Mouse (Mus musculus) heart, postnatal 14 days (tissue): ENCODE measurements around the gene Crot. TPM values are rescaled to one million over a fixed set of nuclear protein-coding genes. Genes with fewer than 3 reads are reported as not detected.
A peak's percentile ranks its signal among the peaks of the same experiment; 100 is the strongest.
"Not testable (repeated sequence)": the region's sequence is repeated elsewhere in the genome, so short reads cannot be mapped to it uniquely, and the experiment has no call there.

ENCODE experiments used
- DNase-seq, 2 experiments: peaks; one replicate each; pipeline ENCODE4 v3.0.0; 2021 to 2022
- intact Hi-C: fragments of 180-260 bp; cut with DNase I; formaldehyde crosslinking; loops from one replicate; pipeline ENCODE4 v1.15.1; 2025
- total RNA-seq, 2 experiments: library from RNA; stranded (reverse); gene quantifications; 2 replicates each; pipeline ENCODE4 v1.2.3; 2021

The Crot gene
- total RNA-seq, 2 experiments from 2014 or later: 24.9 to 25.2 TPM

GRCm38 (mm10) chr5:8999108-8999507, 2.0 kb upstream of the Crot start:
- intact Hi-C loops: no loop called here
- no peak for DNase-seq

- intact Hi-C loops: loop anchor here (2.0 kb wide), 2 partner anchors 105 to 163 kb away; partner anchors contain the start of gene Dmtf1
- peak in 1 of 2 experiments; percentile 54 for DNase-seq
Observed at GRCm38 (mm10) chr5:8997513-8997895, 380 bp upstream of the Crot start.

GRCm38 (mm10) chr5:8995966-8996685, 998 bp downstream of the Crot start:
- DNase-seq: peak in 1 of 2 experiments; percentile 3
- intact Hi-C loops: loop anchor here (2.0 kb wide), 2 partner anchors 107 to 165 kb away; partner anchors contain the start of gene Dmtf1

GRCm38 (mm10) chr5:8991626-8992025, 5.5 kb downstream of the Crot start:
- intact Hi-C loops: loop anchor here (5.0 kb wide), 1 partner anchor 124 kb away; no protein-coding TSS in a partner anchor
- DNase-seq: no peak

- intact Hi-C loops: loop anchor here (5.0 kb wide), 1 partner anchor 123 kb away; no protein-coding TSS in a partner anchor
- DNase-seq: no peak
Observed at GRCm38 (mm10) chr5:8990526-8990925, 6.6 kb downstream of the Crot start.

GRCm38 (mm10) chr5:8987925-8988324, 9.2 kb downstream of the Crot start:
- no peak for DNase-seq
- intact Hi-C loops: no loop called here

GRCm38 (mm10) chr5:8985470-8985869, 11.7 kb downstream of the Crot start:
- DNase-seq: no peak
- intact Hi-C loops: no loop called here

- intact Hi-C loops: no loop called here
Observed at GRCm38 (mm10) chr5:8974721-8975120, 22.4 kb downstream of the Crot start.

GRCm38 (mm10) chr5:8972355-8972754, 24.8 kb downstream of the Crot start:
- intact Hi-C loops: no loop called here
- no peak for DNase-seq

More at GRCm38 (mm10) chr5:8974721-8975120, 22.4 kb downstream of the Crot start:
- no peak for DNase-seq

- DNase-seq: no peak
- intact Hi-C loops: no loop called here
Observed at GRCm38 (mm10) chr5:8970694-8971093, 26.4 kb downstream of the Crot start.

GRCm38 (mm10) chr5:8964487-8964886, 32.6 kb downstream of the Crot start:
- intact Hi-C loops: no loop called here
- DNase-seq: no peak

- intact Hi-C loops: no loop called here
- DNase-seq: no peak
Observed at GRCm38 (mm10) chr5:8960534-8960933, 36.6 kb downstream of the Crot start.

GRCm38 (mm10) chr5:8955544-8955943, 41.6 kb downstream of the Crot start:
- intact Hi-C loops: no loop called here
- no peak for DNase-seq

GRCm38 (mm10) chr5:8953660-8954059, 43.5 kb downstream of the Crot start:
- DNase-seq: no peak
- intact Hi-C loops: no loop called here

GRCm38 (mm10) chr5:8947423-8948110, 49.6 kb downstream of the Crot start:
- intact Hi-C loops: loop anchor here (10.0 kb wide), 2 partner anchors 97 to 477 kb away; no protein-coding TSS in a partner anchor
- DNase-seq: no peak

- intact Hi-C loops: loop anchor here (5.0 to 10.0 kb wide), 3 partner anchors 101 to 481 kb away; no protein-coding TSS in a partner anchor
- DNase-seq: peak in 1 of 2 experiments; percentile 29
Observed at GRCm38 (mm10) chr5:8943836-8944235, 53.3 kb downstream of the Crot start.

GRCm38 (mm10) chr5:8941266-8941665, 55.9 kb downstream of the Crot start:
- intact Hi-C loops: loop anchor here (5.0 to 10.0 kb wide), 3 partner anchors 104 to 484 kb away; no protein-coding TSS in a partner anchor

GRCm38 (mm10) chr5:8937965-8938364, 59.2 kb downstream of the Crot start:
- no peak for DNase-seq
- intact Hi-C loops: no loop called here

More at GRCm38 (mm10) chr5:8941266-8941665, 55.9 kb downstream of the Crot start:
- not testable (repeated sequence) for DNase-seq

GRCm38 (mm10) chr5:8928440-8928839, 68.7 kb downstream of the Crot start:
- intact Hi-C loops: no loop called here
- DNase-seq: no peak

- DNase-seq: no peak
- intact Hi-C loops: no loop called here
Observed at GRCm38 (mm10) chr5:8917069-8917468, 80.1 kb downstream of the Crot start.

- DNase-seq: no peak
- intact Hi-C loops: no loop called here
Observed at GRCm38 (mm10) chr5:8916400-8916799, 80.7 kb downstream of the Crot start.
